Mouse (Mus musculus): ENCODE data around the gene Smcr8. TPM values are rescaled to one million over a fixed set of nuclear protein-coding genes. Genes with fewer than 3 reads are reported as not detected.

The Smcr8 gene
- 9.9 and 13.0 TPM in 2 replicates for polyA plus RNA-seq (2012; rRNA removed)

GRCm38 (mm10) chr11:60776829-60777740, at the start of gene Smcr8, which contains the start of gene Top3a:
Smcr8 (plus strand) TSS chr11:60777524.
Top3a (minus strand) TSS chr11:60777365.
- no peak for TF ChIP-seq CTCF (IDR thresholded peaks at IDR 0.05; ENCODE audit: borderline replicate concordance, extremely low read depth, insufficient read depth, insufficient read length)
- peak; percentile 45; the same call in 1 of the 2 replicates for TF ChIP-seq POLR2A (IDR thresholded peaks at IDR 0.05; ENCODE audit: borderline replicate concordance, extremely low read depth, insufficient read depth, insufficient read length, poor library complexity, severe bottlenecking)
- DNase-seq (ENCODE audit: low read depth) = peak; percentile 99

DNA sequence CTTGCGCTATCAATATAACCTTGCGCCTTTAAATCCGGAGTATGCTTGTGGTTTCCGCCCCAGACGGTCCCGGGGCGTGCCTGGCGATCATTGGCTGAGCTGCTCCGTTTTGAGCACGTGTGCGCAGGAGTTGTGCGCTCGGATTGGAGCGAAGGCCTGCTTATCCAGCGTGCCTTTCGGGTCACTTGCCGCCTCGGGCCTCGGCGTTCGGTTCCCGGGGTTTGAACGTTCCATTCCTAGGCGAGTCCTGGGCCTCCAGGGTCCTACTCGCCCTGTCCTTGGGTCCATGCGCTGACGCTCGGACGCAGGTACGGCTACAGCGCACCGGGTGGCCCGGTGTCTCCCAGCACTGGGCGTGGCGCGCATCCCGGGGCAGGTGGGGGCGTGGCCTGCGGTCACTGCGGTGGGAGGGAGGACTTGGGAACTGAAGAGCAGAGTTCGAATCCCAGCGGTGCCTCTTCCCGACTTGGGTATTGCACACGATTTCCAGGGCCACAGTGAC, 49.0 kb upstream of the Smcr8 start, which contains the start of gene Mief2:
TSS of gene Mief2 (plus strand) at position 139 of the 502 bp plus-strand sequence.
- TF ChIP-seq POLR2A (IDR thresholded peaks at IDR 0.05; ENCODE audit: borderline replicate concordance, extremely low read depth, insufficient read depth, insufficient read length, poor library complexity, severe bottlenecking) (no peak; the same call in 1 of the 2 replicates), CTCF (IDR thresholded peaks at IDR 0.05; ENCODE audit: borderline replicate concordance, extremely low read depth, insufficient read depth, insufficient read length) (no peak)

GRCm38 (mm10) chr11:60729217-60729641, 48.1 kb upstream of the Smcr8 start:
- no peak for TF ChIP-seq POLR2A (IDR thresholded peaks at IDR 0.05; ENCODE audit: borderline replicate concordance, extremely low read depth, insufficient read depth, insufficient read length, poor library complexity, severe bottlenecking)
- no peak for TF ChIP-seq CTCF (IDR thresholded peaks at IDR 0.05; ENCODE audit: borderline replicate concordance, extremely low read depth, insufficient read depth, insufficient read length)
- no peak for DNase-seq (ENCODE audit: low read depth)

More for the DNA sequence above, 49.0 kb upstream of the Smcr8 start, which contains the start of gene Mief2:
- peak; percentile 99 for DNase-seq (ENCODE audit: low read depth)

- TF ChIP-seq POLR2A (IDR thresholded peaks at IDR 0.05; ENCODE audit: borderline replicate concordance, extremely low read depth, insufficient read depth, insufficient read length, poor library complexity, severe bottlenecking) = no peak
- TF ChIP-seq CTCF (IDR thresholded peaks at IDR 0.05; ENCODE audit: borderline replicate concordance, extremely low read depth, insufficient read depth, insufficient read length) = no peak
- no peak for DNase-seq (ENCODE audit: low read depth)
Observed at GRCm38 (mm10) chr11:60730169-60730568, 47.2 kb upstream of the Smcr8 start.

DNA sequence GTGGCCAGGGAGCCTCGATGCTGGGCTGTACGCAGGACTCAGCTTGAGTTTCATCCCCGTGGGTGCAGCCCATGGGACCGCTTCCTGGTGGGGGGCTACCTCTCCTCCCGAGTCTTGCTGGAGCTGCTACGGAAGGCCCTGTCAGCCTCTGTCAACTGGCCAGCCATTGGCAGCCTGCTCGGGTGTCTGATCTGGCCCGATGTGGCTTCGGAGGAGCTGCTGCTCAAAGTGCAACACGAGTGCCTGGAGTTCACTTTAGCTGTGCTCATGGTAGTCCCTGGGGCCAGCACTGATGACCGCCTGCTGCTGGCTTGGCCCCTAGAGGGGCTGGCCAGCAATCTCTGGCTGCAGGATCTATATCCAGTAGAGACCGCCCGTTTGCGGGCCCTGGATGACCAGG, 46.1 kb upstream of the Smcr8 start:
- TF ChIP-seq POLR2A (IDR thresholded peaks at IDR 0.05; ENCODE audit: borderline replicate concordance, extremely low read depth, insufficient read depth, insufficient read length, poor library complexity, severe bottlenecking) = no peak
- no peak for TF ChIP-seq CTCF (IDR thresholded peaks at IDR 0.05; ENCODE audit: borderline replicate concordance, extremely low read depth, insufficient read depth, insufficient read length)
- no peak for DNase-seq (ENCODE audit: low read depth)

- no peak for DNase-seq (ENCODE audit: low read depth)
- TF ChIP-seq CTCF (IDR thresholded peaks at IDR 0.05; ENCODE audit: borderline replicate concordance, extremely low read depth, insufficient read depth, insufficient read length) (no peak), POLR2A (IDR thresholded peaks at IDR 0.05; ENCODE audit: borderline replicate concordance, extremely low read depth, insufficient read depth, insufficient read length, poor library complexity, severe bottlenecking) (no peak)
Observed at GRCm38 (mm10) chr11:60734206-60734605, 43.1 kb upstream of the Smcr8 start.

DNA sequence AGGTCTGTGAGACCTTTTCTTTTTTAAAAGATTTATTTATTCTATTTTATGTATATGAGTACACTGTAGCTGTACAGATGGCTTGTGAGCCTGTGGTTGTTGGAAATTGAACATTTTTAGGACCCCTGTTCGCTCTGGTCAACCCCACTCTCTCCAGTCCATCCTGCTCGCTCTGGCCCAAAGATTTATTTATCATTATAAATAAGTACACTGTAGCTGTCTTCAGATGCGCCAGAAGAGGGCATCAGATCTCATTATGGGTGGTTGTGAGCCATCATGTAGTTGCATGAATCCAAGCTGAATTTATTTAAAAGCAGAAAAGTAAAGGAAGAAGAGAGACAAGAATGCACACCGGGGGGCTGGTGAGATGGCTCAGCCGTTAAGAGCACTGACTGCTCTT, 42.1 kb upstream of the Smcr8 start:
- TF ChIP-seq CTCF (IDR thresholded peaks at IDR 0.05; ENCODE audit: borderline replicate concordance, extremely low read depth, insufficient read depth, insufficient read length) (no peak), POLR2A (IDR thresholded peaks at IDR 0.05; ENCODE audit: borderline replicate concordance, extremely low read depth, insufficient read depth, insufficient read length, poor library complexity, severe bottlenecking) (no peak)
- DNase-seq (ENCODE audit: low read depth) = no peak

- no peak for DNase-seq (ENCODE audit: low read depth)
- TF ChIP-seq CTCF (IDR thresholded peaks at IDR 0.05; ENCODE audit: borderline replicate concordance, extremely low read depth, insufficient read depth, insufficient read length) (no peak), POLR2A (IDR thresholded peaks at IDR 0.05; ENCODE audit: borderline replicate concordance, extremely low read depth, insufficient read depth, insufficient read length, poor library complexity, severe bottlenecking) (no peak)
Observed at GRCm38 (mm10) chr11:60736491-60736890, 40.8 kb upstream of the Smcr8 start.

DNA sequence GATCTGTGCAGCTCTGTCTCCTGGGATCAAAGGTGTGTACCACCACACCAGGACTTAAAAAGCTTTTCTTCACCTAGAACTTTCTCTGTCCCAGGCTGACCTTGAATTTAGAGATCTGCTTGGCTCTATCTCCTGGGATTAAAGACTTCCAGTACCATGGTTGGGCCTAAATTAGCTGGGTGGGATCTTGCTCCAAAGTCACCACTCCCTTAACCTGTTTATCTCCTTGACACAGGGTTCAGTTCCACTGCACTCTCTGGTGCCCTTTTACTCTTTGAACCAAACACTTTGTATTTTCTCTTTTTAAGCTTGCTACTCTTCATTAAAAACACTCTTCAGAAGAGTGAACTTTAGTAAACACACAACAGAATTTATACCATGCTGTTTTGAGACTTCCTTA, 39.9 kb upstream of the Smcr8 start:
- no peak for TF ChIP-seq CTCF (IDR thresholded peaks at IDR 0.05; ENCODE audit: borderline replicate concordance, extremely low read depth, insufficient read depth, insufficient read length)
- TF ChIP-seq POLR2A (IDR thresholded peaks at IDR 0.05; ENCODE audit: borderline replicate concordance, extremely low read depth, insufficient read depth, insufficient read length, poor library complexity, severe bottlenecking) = no peak
- DNase-seq (ENCODE audit: low read depth) = no peak

GRCm38 (mm10) chr11:60740321-60740720, 37.0 kb upstream of the Smcr8 start:
- DNase-seq (ENCODE audit: low read depth) = no peak
- no peak for TF ChIP-seq CTCF (IDR thresholded peaks at IDR 0.05; ENCODE audit: borderline replicate concordance, extremely low read depth, insufficient read depth, insufficient read length)
- TF ChIP-seq POLR2A (IDR thresholded peaks at IDR 0.05; ENCODE audit: borderline replicate concordance, extremely low read depth, insufficient read depth, insufficient read length, poor library complexity, severe bottlenecking) = no peak

- no peak for TF ChIP-seq CTCF (IDR thresholded peaks at IDR 0.05; ENCODE audit: borderline replicate concordance, extremely low read depth, insufficient read depth, insufficient read length)
- TF ChIP-seq POLR2A (IDR thresholded peaks at IDR 0.05; ENCODE audit: borderline replicate concordance, extremely low read depth, insufficient read depth, insufficient read length, poor library complexity, severe bottlenecking) = no peak
- no peak for DNase-seq (ENCODE audit: low read depth)
Observed at GRCm38 (mm10) chr11:60755570-60755969, 21.8 kb upstream of the Smcr8 start.

Data from brain, embryonic 14.5 days (tissue).